Mouse (Mus musculus): ENCODE results near the gene Spred1. TPM values are rescaled to one million over a fixed set of nuclear protein-coding genes. Genes with fewer than 3 reads are reported as not detected.

The Spred1 gene
- polyA plus RNA-seq, 1 experiment from 2014 or later = 33.6 TPM

DNA sequence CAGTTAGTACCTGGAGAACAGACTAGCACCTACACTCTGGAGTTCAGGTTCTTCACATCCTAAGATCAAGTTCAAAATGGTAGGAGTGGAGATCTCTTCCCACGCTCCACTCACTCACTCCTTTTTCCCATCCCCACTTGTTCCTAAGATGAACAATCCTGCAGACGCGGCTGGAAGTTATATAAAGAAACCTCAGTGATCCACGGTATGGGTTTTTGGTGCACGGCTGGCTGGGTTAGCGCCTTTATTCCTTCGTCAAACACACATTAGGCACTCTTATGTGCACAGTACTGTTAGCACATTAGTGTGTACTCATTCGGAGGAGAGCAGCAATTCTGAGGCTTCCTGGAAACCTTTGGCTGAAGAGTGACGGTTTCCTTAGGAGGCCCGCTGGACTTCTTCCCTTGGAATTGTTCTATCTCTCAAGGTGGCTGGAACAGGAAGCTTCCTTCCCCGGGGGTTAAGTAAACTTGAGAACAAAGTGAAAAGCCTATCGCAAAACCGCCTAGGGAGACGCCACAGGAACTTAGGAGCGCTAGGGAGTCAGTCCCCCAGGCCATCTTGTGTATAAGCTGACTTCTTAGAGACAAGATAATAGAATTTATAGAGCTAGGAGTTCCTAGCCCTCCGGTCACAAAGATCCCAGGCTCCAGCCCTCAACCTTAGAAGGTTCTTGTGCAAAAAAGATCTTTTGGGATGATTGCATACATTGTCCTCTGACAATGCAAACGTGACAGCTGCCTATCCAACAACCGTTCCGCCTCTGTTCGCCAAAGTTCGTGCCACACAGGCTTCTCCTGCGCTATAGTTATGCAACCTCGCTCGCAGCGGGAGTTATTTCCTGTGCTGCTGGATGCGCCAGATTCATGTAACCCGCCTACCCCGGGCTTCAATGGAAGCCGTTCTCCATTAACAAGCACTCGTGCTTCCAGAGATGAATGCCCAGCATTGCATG is 1.6 kb upstream of the Spred1 start:
- Histone ChIP-seq H3K36me3 (ENCODE audit: insufficient read depth) (no peaks in the 10 kb centered on the region), H3K4me3 (ENCODE audit: low read depth, low read length) (peak overlapping the region; percentile 100), H3K9ac (peak overlapping the region; percentile 99), H3K27ac (ENCODE audit: low read depth) (peak overlapping the region; percentile 100), H3K4me2 (peak overlapping the region; percentile 77), H3K4me1 (ENCODE audit: insufficient read depth) (no peaks in the 10 kb centered on the region), H3K27me3 (ENCODE audit: insufficient read depth, low read length) (no peaks in the 10 kb centered on the region), H3K9me3 (ENCODE audit: low read depth, low read length) (no peaks in the 10 kb centered on the region)
- ATAC-seq (ENCODE audit: insufficient read depth) (peak; percentile 68), DNase-seq (peak; percentile 91)
- TF ChIP-seq CTCF (IDR thresholded peaks at IDR 0.05; ENCODE audit: low read depth) = no peak
- 5% methylated on average over 30 of the region's 30 CpGs for WGBS

DNA sequence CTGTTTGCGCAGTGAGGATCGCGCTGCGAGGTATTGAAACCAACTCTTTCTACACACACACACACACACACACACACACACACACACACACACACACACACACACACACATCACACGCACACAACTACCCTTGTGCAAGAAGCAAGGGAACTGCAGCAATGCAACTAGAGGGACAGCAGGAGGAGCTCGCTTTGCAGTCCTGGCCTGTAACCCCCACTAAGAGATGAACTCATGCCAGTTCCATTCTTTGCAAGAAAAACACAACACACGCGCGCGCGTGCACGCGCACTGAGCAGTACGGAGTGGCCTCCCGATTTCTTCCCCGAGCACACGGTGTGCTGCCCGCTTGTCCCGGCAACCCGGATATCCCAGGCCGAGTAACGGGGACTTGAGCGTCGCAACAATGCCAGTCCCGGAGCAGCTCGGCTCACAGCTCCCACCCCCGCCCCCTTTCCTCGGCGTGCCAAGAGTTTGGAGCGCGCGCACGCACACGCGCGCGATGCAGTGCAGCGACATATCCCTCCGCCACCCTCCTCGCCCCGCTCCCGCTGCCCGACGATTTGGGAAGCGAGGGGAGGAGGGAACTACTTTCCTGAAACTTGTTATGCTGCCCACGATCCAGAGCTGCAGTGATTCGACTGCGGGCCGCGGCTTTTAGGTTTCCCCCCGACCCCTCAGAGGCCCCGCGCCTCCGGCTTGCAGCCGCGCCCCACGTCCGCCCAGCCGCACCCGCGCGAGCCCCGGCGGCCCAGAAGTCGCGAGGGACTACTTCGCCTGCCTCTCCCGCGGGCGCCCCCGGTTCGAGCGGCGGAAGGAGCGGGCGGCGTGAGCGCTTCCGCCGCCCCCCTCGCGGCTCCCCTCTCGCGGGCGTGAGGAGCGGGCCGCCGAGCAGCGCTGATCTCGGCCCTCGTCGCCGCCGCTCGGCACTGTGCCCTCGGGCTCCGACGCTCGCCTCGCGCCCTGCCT is 645 bp upstream of the Spred1 start:
- TF ChIP-seq CTCF (IDR thresholded peaks at IDR 0.05; ENCODE audit: low read depth) = peak; percentile 67
- Histone ChIP-seq H3K27ac (ENCODE audit: low read depth) (peak overlapping the region; percentile 100), H3K4me2 (peak overlapping the region; percentile 77), H3K9ac (peak overlapping the region; percentile 99), H3K4me3 (ENCODE audit: low read depth, low read length) (peak overlapping the region; percentile 100), H3K36me3 (ENCODE audit: insufficient read depth) (no peaks in the 10 kb centered on the region), H3K9me3 (ENCODE audit: low read depth, low read length) (no peaks in the 10 kb centered on the region), H3K4me1 (ENCODE audit: insufficient read depth) (0 out of 2 replicates have a peak, but pooled peaks cover 3% of the 10 kb centered on the region), H3K27me3 (ENCODE audit: insufficient read depth, low read length) (no peaks in the 10 kb centered on the region)
- DNase-seq (peak; percentile 98), ATAC-seq (ENCODE audit: insufficient read depth) (peak; percentile 85)
- under 1% methylated on average over 83 of the region's 101 CpGs for WGBS

GRCm38 (mm10) chr2:117121984-117122605 is 921 bp downstream of the Spred1 start:
- ATAC-seq (ENCODE audit: insufficient read depth) (no peak), DNase-seq (peak; percentile 36)
- WGBS = under 1% methylated on average over 19 of the region's 19 CpGs
- H3K36me3 ChIP-seq (ENCODE audit: insufficient read depth) = no peaks in the 10 kb centered on the region
- peak overlapping the region; percentile 100 for H3K27ac ChIP-seq (ENCODE audit: low read depth)
- no peaks in the 10 kb centered on the region for H3K27me3 ChIP-seq (ENCODE audit: insufficient read depth, low read length)
- H3K9me3 ChIP-seq (ENCODE audit: low read depth, low read length) = no peaks in the 10 kb centered on the region
- no peak for TF ChIP-seq CTCF (IDR thresholded peaks at IDR 0.05; ENCODE audit: low read depth)
- peak overlapping the region; percentile 100 for H3K4me3 ChIP-seq (ENCODE audit: low read depth, low read length)
- peak overlapping the region; percentile 77 for H3K4me2 ChIP-seq
- H3K4me1 ChIP-seq (ENCODE audit: insufficient read depth) = 0 out of 2 replicates have a peak, but pooled peaks cover 3% of the 10 kb centered on the region
- peak overlapping the region; percentile 99 for H3K9ac ChIP-seq

DNA sequence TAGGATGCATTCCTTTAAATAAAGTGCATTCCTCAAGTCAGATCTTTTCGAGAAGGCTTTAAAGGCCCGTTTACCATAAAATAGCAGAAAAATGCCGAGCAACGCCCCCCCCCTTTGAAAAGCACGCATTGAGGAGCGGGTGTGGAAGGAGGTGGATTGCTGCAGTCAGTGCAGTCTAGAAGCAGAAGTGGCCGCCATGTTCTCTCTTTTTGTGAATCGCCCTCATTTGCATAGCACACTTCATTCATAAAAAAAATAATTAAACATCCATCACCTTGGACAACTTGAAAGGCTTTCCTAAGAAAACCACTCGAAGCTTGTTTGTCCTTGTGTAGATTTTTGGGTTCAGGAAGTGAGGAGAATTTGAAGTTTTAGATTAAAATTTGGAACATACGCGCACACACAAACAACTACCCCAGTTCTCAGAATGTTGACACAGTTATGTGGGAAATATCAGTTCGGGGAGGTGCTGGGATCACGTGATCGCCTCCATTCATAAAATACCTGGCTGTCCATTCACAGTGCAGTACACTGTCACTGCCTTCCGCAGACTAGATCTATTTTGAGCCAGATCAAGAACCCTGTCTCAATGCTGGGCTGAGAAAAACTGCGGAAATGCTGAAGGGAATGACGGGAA is 1.6 kb downstream of the Spred1 start:
- ATAC-seq (ENCODE audit: insufficient read depth) (no peak), DNase-seq (peak; percentile 73)
- peak overlapping the region; percentile 32; the same call in 1 of the 2 replicates for H3K27ac ChIP-seq (ENCODE audit: low read depth)
- WGBS = 1% methylated on average over 17 of the region's 17 CpGs
- H3K9me3 ChIP-seq (ENCODE audit: low read depth, low read length) = no peaks in the 10 kb centered on the region
- H3K4me1 ChIP-seq (ENCODE audit: insufficient read depth) = 0 out of 2 replicates have a peak, but pooled peaks cover 3% of the 10 kb centered on the region
- no peaks in the 10 kb centered on the region for H3K36me3 ChIP-seq (ENCODE audit: insufficient read depth)
- peak overlapping the region; percentile 77 for H3K4me2 ChIP-seq
- H3K4me3 ChIP-seq (ENCODE audit: low read depth, low read length) = peak overlapping the region; percentile 100
- no peak for TF ChIP-seq CTCF (IDR thresholded peaks at IDR 0.05; ENCODE audit: low read depth)
- H3K9ac ChIP-seq = peak overlapping the region; percentile 99
- no peaks in the 10 kb centered on the region for H3K27me3 ChIP-seq (ENCODE audit: insufficient read depth, low read length)

GRCm38 (mm10) chr2:117123701-117124100 is 2.5 kb downstream of the Spred1 start:
- peaks cover 5% of the 10 kb centered on the region; the same call in 1 of the 2 replicates for H3K4me1 ChIP-seq (ENCODE audit: insufficient read depth)
- TF ChIP-seq CTCF (IDR thresholded peaks at IDR 0.05; ENCODE audit: low read depth) = no peak
- no peaks in the 10 kb centered on the region for H3K27me3 ChIP-seq (ENCODE audit: insufficient read depth, low read length)
- peak overlapping the region; percentile 35; the same call in 1 of the 2 replicates for H3K9ac ChIP-seq
- ATAC-seq (ENCODE audit: insufficient read depth) (no peak), DNase-seq (no peak)
- no peaks in the 10 kb centered on the region for H3K36me3 ChIP-seq (ENCODE audit: insufficient read depth)
- peak overlapping the region; percentile 100 for H3K4me3 ChIP-seq (ENCODE audit: low read depth, low read length)
- 14% methylated on average over 3 of the region's 3 CpGs for WGBS
- H3K9me3 ChIP-seq (ENCODE audit: low read depth, low read length) = no peaks in the 10 kb centered on the region
- H3K27ac ChIP-seq (ENCODE audit: low read depth) = no peak overlapping the region
- H3K4me2 ChIP-seq = peak overlapping the region; percentile 77

- H3K9me3 ChIP-seq (ENCODE audit: low read depth, low read length) = no peaks in the 10 kb centered on the region
- H3K9ac ChIP-seq = no peak overlapping the region
- DNase-seq (no peak), ATAC-seq (ENCODE audit: insufficient read depth) (no peak)
- no peak for TF ChIP-seq CTCF (IDR thresholded peaks at IDR 0.05; ENCODE audit: low read depth)
- no peaks in the 10 kb centered on the region for H3K27me3 ChIP-seq (ENCODE audit: insufficient read depth, low read length)
- 71% methylated on average over 2 of the region's 2 CpGs for WGBS
- H3K4me2 ChIP-seq = peak overlapping the region; percentile 44; the same call in 1 of the 2 replicates
- H3K27ac ChIP-seq (ENCODE audit: low read depth) = no peak overlapping the region
- peaks cover 5% of the 10 kb centered on the region; the same call in 1 of the 2 replicates for H3K4me1 ChIP-seq (ENCODE audit: insufficient read depth)
- H3K36me3 ChIP-seq (ENCODE audit: insufficient read depth) = no peaks in the 10 kb centered on the region
- H3K4me3 ChIP-seq (ENCODE audit: low read depth, low read length) = no peak overlapping the region
These were observed 3.7 kb downstream of the Spred1 start for GRCm38 (mm10) chr2:117124839-117125238.

All from lung, embryonic 14.5 days (tissue).